Mouse (Mus musculus): Measurements from ENCODE around the gene Il1r2.

- TF ChIP-seq CTCF (IDR thresholded peaks at IDR 0.05; ENCODE audit: control insufficient read depth, insufficient read depth, insufficient replicate concordance, low read depth, low read length) (no peak), POLR2A (IDR thresholded peaks at IDR 0.05; ENCODE audit: control insufficient read depth, low read depth, low read length) (no peak)
These were observed 93.7 kb downstream of the Il1r2 start for GRCm38 (mm10) chr1:40167585-40167984.

Data from testis, adult 2 months (tissue).